Mouse (Mus musculus): ENCODE results near the gene Larp4b. TPM values are rescaled to one million over a fixed set of nuclear protein-coding genes. Genes with fewer than 3 reads are reported as not detected.

The Larp4b gene
- polyA plus RNA-seq, 1 experiment = 15.7 TPM

- no peak overlapping the region for H3K4me3 ChIP-seq (replicated peaks)
- no peaks in the 10 kb centered on the region for H3K27me3 ChIP-seq (replicated peaks)
- H3K9me3 ChIP-seq = peaks cover 12% of the 10 kb centered on the region
- H3K36me3 ChIP-seq (replicated peaks; ENCODE audit: low read length) = no peaks in the 10 kb centered on the region
- H3K4me1 ChIP-seq = peaks cover 36% of the 10 kb centered on the region
- TF ChIP-seq GATA1 (IDR thresholded peaks at IDR 0.05; ENCODE audit: borderline replicate concordance, low read length) (no peak), FLI1 (IDR thresholded peaks at IDR 0.05; ENCODE audit: low read length) (no peak)
These were observed 91.0 kb downstream of the Larp4b start for GRCm38 (mm10) chr13:9184716-9185115.

- Histone ChIP-seq H3K9me3 (peaks cover 12% of the 10 kb centered on the region), H3K4me3 (replicated peaks) (no peak overlapping the region), H3K27me3 (replicated peaks) (peaks cover 1% of the 10 kb centered on the region), H3K36me3 (replicated peaks; ENCODE audit: low read length) (no peaks in the 10 kb centered on the region), H3K4me1 (peaks cover 44% of the 10 kb centered on the region)
- TF ChIP-seq GATA1 (IDR thresholded peaks at IDR 0.05; ENCODE audit: borderline replicate concordance, low read length) = no peak
- TF ChIP-seq FLI1 (IDR thresholded peaks at IDR 0.05; ENCODE audit: low read length) = no peak
These were observed 93.5 kb downstream of the Larp4b start for GRCm38 (mm10) chr13:9187156-9187555.

- Histone ChIP-seq H3K27me3 (replicated peaks) (peaks cover 5% of the 10 kb centered on the region), H3K36me3 (replicated peaks; ENCODE audit: low read length) (no peaks in the 10 kb centered on the region), H3K4me3 (replicated peaks) (no peak overlapping the region), H3K9me3 (peaks cover 12% of the 10 kb centered on the region), H3K4me1 (peaks cover 46% of the 10 kb centered on the region)
- TF ChIP-seq FLI1 (IDR thresholded peaks at IDR 0.05; ENCODE audit: low read length) = no peak
- no peak for TF ChIP-seq GATA1 (IDR thresholded peaks at IDR 0.05; ENCODE audit: borderline replicate concordance, low read length)
These were observed 94.2 kb downstream of the Larp4b start for GRCm38 (mm10) chr13:9187566-9188530.

GRCm38 (mm10) chr13:9189481-9189880 is 95.8 kb downstream of the Larp4b start:
- Histone ChIP-seq H3K4me1 (peaks cover 46% of the 10 kb centered on the region), H3K4me3 (replicated peaks) (no peak overlapping the region), H3K27me3 (replicated peaks) (peaks cover 7% of the 10 kb centered on the region), H3K9me3 (peaks cover 16% of the 10 kb centered on the region), H3K36me3 (replicated peaks; ENCODE audit: low read length) (no peaks in the 10 kb centered on the region)
- TF ChIP-seq GATA1 (IDR thresholded peaks at IDR 0.05; ENCODE audit: borderline replicate concordance, low read length) = no peak
- TF ChIP-seq FLI1 (IDR thresholded peaks at IDR 0.05; ENCODE audit: low read length) = no peak

- no peaks in the 10 kb centered on the region for H3K36me3 ChIP-seq (replicated peaks; ENCODE audit: low read length)
- no peak for TF ChIP-seq FLI1 (IDR thresholded peaks at IDR 0.05; ENCODE audit: low read length)
- no peak for TF ChIP-seq GATA1 (IDR thresholded peaks at IDR 0.05; ENCODE audit: borderline replicate concordance, low read length)
- peaks cover 7% of the 10 kb centered on the region for H3K27me3 ChIP-seq (replicated peaks)
- peaks cover 11% of the 10 kb centered on the region for H3K9me3 ChIP-seq
- H3K4me1 ChIP-seq = peaks cover 46% of the 10 kb centered on the region
- H3K4me3 ChIP-seq (replicated peaks) = peak overlapping the region; percentile 85
These were observed 97.8 kb downstream of the Larp4b start for GRCm38 (mm10) chr13:9191172-9192140.

- Histone ChIP-seq H3K9me3 (peaks cover 4% of the 10 kb centered on the region; the same call in 1 of the 2 replicates), H3K4me1 (peaks cover 42% of the 10 kb centered on the region), H3K36me3 (replicated peaks; ENCODE audit: low read length) (no peaks in the 10 kb centered on the region), H3K27me3 (replicated peaks) (peaks cover 10% of the 10 kb centered on the region), H3K4me3 (replicated peaks) (no peak overlapping the region)
- TF ChIP-seq GATA1 (IDR thresholded peaks at IDR 0.05; ENCODE audit: borderline replicate concordance, low read length) (no peak), FLI1 (IDR thresholded peaks at IDR 0.05; ENCODE audit: low read length) (no peak)
These were observed 99.2 kb downstream of the Larp4b start for GRCm38 (mm10) chr13:9192797-9193330.

GRCm38 (mm10) chr13:9194656-9195055 is 101.0 kb downstream of the Larp4b start:
- peaks cover 33% of the 10 kb centered on the region for H3K4me1 ChIP-seq
- no peak overlapping the region for H3K4me3 ChIP-seq (replicated peaks)
- H3K9me3 ChIP-seq = peaks cover 4% of the 10 kb centered on the region; the same call in 1 of the 2 replicates
- H3K36me3 ChIP-seq (replicated peaks; ENCODE audit: low read length) = no peaks in the 10 kb centered on the region
- H3K27me3 ChIP-seq (replicated peaks) = peaks cover 12% of the 10 kb centered on the region
- no peak for TF ChIP-seq GATA1 (IDR thresholded peaks at IDR 0.05; ENCODE audit: borderline replicate concordance, low read length)

GRCm38 (mm10) chr13:9195565-9195964 is 101.9 kb downstream of the Larp4b start:
- Histone ChIP-seq H3K36me3 (replicated peaks; ENCODE audit: low read length) (no peaks in the 10 kb centered on the region), H3K4me1 (peaks cover 25% of the 10 kb centered on the region), H3K4me3 (replicated peaks) (no peak overlapping the region), H3K27me3 (replicated peaks) (peaks cover 12% of the 10 kb centered on the region), H3K9me3 (peaks cover 4% of the 10 kb centered on the region; the same call in 1 of the 2 replicates)
- no peak for TF ChIP-seq GATA1 (IDR thresholded peaks at IDR 0.05; ENCODE audit: borderline replicate concordance, low read length)
- no peak for TF ChIP-seq FLI1 (IDR thresholded peaks at IDR 0.05; ENCODE audit: low read length)

- Histone ChIP-seq H3K4me3 (replicated peaks) (no peak overlapping the region), H3K36me3 (replicated peaks; ENCODE audit: low read length) (no peaks in the 10 kb centered on the region), H3K4me1 (peaks cover 7% of the 10 kb centered on the region), H3K27me3 (replicated peaks) (peaks cover 5% of the 10 kb centered on the region), H3K9me3 (peaks cover 4% of the 10 kb centered on the region; the same call in 1 of the 2 replicates)
- TF ChIP-seq FLI1 (IDR thresholded peaks at IDR 0.05; ENCODE audit: low read length) (no peak), GATA1 (IDR thresholded peaks at IDR 0.05; ENCODE audit: borderline replicate concordance, low read length) (no peak)
These were observed 104.4 kb downstream of the Larp4b start for GRCm38 (mm10) chr13:9198106-9198505.
